Mouse (Mus musculus): ENCODE results near the gene Nmur2.
A peak's percentile ranks its signal among the peaks of the same experiment; 100 is the strongest.

Gene Nmur2

GRCm38 (mm10) chr11:56040917-56041316 lies at the start of gene Nmur2:
TSS of gene Nmur2 (minus strand) at chr11:56041010.
- DNase-seq (ENCODE audit: low spot score in 2 of 2), result no peak

- DNase-seq (ENCODE audit: low spot score in 2 of 2), result no peak
These were observed 48.4 kb upstream of the Nmur2 start for GRCm38 (mm10) chr11:56089127-56089689.

GRCm38 (mm10) chr11:56072131-56072530 lies 31.3 kb upstream of the Nmur2 start:
- DNase-seq (ENCODE audit: low spot score in 2 of 2), result peak; percentile 9 to 14

- no peak for DNase-seq (ENCODE audit: low spot score in 2 of 2)
These were observed 28.8 kb upstream of the Nmur2 start for GRCm38 (mm10) chr11:56069658-56070057.

GRCm38 (mm10) chr11:56065147-56065546 lies 24.3 kb upstream of the Nmur2 start:
- DNase-seq (ENCODE audit: low spot score in 2 of 2), result no peak

- DNase-seq (ENCODE audit: low spot score in 2 of 2), result no peak
These were observed 23.8 kb upstream of the Nmur2 start for GRCm38 (mm10) chr11:56064575-56064974.

- no peak for DNase-seq (ENCODE audit: low spot score in 2 of 2)
These were observed 18.4 kb upstream of the Nmur2 start for GRCm38 (mm10) chr11:56059236-56059635.

- no peak for DNase-seq (ENCODE audit: low spot score in 2 of 2)
These were observed 13.6 kb upstream of the Nmur2 start for GRCm38 (mm10) chr11:56054439-56054838.

GRCm38 (mm10) chr11:56026854-56027253 lies 14.0 kb downstream of the Nmur2 start:
- DNase-seq (ENCODE audit: low spot score in 2 of 2), result no peak

GRCm38 (mm10) chr11:56025746-56026570 lies 14.9 kb downstream of the Nmur2 start:
- DNase-seq (ENCODE audit: low spot score in 2 of 2), result peak in 1 of 2 experiments; percentile 10

GRCm38 (mm10) chr11:56013510-56014057 lies 27.2 kb downstream of the Nmur2 start:
- DNase-seq (ENCODE audit: low spot score in 2 of 2), result no peak

GRCm38 (mm10) chr11:56012396-56012795 lies 28.4 kb downstream of the Nmur2 start:
- no peak for DNase-seq (ENCODE audit: low spot score in 2 of 2)

GRCm38 (mm10) chr11:56008277-56008676 lies 32.5 kb downstream of the Nmur2 start:
- DNase-seq (ENCODE audit: low spot score in 2 of 2), result no peak

GRCm38 (mm10) chr11:55992799-55993198 lies 48.0 kb downstream of the Nmur2 start:
- DNase-seq (ENCODE audit: low spot score in 2 of 2), result no peak

- DNase-seq (ENCODE audit: low spot score in 2 of 2), result no peak
These were observed 48.7 kb downstream of the Nmur2 start for GRCm38 (mm10) chr11:55992148-55992547.

- DNase-seq (ENCODE audit: low spot score in 2 of 2), result peak in 1 of 2 experiments; percentile 34
These were observed 49.2 kb downstream of the Nmur2 start for GRCm38 (mm10) chr11:55991505-55992066.

- no peak for DNase-seq (ENCODE audit: low spot score in 2 of 2)
These were observed 56.2 kb downstream of the Nmur2 start for GRCm38 (mm10) chr11:55984643-55985042.

GRCm38 (mm10) chr11:55981656-55982055 lies 59.2 kb downstream of the Nmur2 start:
- no peak for DNase-seq (ENCODE audit: low spot score in 2 of 2)

- DNase-seq (ENCODE audit: low spot score in 2 of 2), result no peak
These were observed 62.7 kb downstream of the Nmur2 start for GRCm38 (mm10) chr11:55978146-55978545.

Measured in frontal cortex, postnatal 10 days (tissue).